Mouse (Mus musculus) layer of hippocampus, adult 11-12 months (tissue): ENCODE data around the gene Synpr.
A peak's percentile ranks its signal among the peaks of the same experiment; 100 is the strongest.
"Not testable (repeated sequence)": the region's sequence is repeated elsewhere in the genome, so short reads cannot be mapped to it uniquely, and the experiment has no call there.

Experiments used
- DNase-seq: peaks from one replicate; pipeline ENCODE4 v3.0.0; 2022; ENCODE audit warnings: low spot score

Gene Synpr

DNA sequence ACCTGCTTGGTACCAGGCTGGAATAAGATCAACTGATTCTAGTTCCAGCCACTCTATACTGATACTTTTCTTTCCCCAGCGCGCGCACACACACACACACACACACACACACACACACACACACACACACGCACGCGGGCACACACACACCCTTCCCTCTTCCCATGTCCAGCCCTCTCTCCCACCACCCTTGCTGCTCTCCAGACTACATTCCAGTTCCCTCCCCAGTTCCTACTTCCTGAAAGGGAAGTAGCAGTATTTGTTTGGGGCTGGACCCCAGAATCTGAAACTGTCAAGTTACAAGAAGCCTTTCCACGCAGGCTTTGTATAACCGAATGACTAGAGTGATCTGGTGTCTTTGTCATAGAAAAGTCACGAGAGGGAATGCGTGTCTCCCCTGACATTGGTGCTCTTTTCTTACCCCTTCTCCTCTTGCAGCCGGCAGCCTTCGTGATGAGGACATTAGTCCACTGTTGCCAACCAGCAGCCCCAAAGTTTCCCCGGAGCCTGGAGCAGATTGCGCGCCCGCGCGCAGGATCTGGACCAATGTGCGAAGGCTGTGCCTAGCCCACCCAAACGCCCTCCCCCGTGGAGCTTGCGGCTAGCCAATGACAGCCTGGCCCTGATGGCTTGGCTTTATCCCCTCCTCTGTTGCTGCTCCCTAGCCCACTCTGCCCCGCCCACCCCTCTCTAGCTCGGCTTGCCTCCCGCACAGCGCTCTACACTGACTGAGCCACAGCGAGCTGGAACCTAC is at the start of gene Synpr:
TSS of gene Synpr (plus strand) at position 690 of the 754 bp plus-strand sequence.
- DNase-seq, result peak; percentile 78

DNA sequence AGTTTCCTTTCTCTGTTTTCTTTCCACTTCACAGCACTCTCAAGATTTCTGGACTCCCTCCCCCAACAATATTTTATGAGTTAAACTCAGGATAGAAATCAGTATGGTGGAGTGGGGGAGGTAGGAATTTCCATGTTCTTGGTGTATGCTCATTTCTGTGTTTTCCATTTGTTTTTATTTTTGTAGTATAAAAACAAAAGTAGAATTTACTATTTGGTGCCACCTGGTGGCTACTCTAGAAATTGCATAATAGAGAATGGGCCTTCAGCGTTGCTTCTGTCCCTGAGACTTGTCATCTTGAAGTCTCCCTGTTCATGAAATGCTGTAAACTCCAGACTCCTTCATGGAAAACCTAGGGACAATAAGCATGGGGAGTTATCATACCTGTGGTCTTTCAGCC is 47.7 kb upstream of the Synpr start:
- DNase-seq, result peak; percentile 28

GRCm38 (mm10) chr14:13247431-13247830 is 37.1 kb upstream of the Synpr start:
- no peak for DNase-seq

GRCm38 (mm10) chr14:13249361-13249760 is 35.2 kb upstream of the Synpr start:
- DNase-seq, result no peak

DNA sequence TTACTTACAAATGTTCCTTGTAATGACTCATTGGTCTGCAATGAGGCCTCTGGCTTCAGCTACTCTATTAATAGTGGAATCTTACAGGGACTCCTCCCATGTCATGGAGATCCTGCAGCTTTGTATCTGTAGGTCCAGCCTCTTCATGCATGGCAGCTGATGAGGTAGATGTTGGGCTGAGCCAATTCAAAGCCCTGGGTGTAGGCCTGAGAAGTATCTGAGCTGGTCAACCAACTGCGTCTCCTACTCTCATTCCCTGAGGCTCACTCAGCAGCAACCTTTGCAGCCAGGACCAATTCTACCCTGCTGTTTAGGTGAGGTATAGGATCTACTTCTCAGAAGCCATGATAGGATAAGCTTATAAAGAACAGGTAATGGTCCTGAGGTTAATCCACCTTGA is 32.0 kb upstream of the Synpr start:
- DNase-seq, result no peak

GRCm38 (mm10) chr14:13254741-13255140 is 29.8 kb upstream of the Synpr start:
- DNase-seq, result not testable (repeated sequence)

DNA sequence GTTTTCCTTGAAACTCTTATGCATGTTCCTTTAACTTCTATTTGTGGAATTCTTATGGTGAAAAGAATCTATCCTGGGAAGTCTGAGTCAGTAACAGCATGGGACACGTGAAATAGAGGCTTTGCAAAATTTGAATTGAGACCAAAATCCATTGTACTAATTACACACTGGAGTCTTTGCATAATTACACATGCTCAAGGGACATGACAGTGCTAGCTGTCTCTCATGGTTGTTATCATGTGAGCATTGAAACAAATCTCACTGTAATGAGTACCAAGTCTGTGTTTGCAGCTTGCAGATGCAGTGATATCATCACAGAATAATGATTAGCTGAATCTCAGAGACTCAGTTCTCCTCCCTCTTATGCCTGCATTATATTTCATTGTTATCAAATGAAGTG is 22.2 kb upstream of the Synpr start:
- DNase-seq, result no peak

DNA sequence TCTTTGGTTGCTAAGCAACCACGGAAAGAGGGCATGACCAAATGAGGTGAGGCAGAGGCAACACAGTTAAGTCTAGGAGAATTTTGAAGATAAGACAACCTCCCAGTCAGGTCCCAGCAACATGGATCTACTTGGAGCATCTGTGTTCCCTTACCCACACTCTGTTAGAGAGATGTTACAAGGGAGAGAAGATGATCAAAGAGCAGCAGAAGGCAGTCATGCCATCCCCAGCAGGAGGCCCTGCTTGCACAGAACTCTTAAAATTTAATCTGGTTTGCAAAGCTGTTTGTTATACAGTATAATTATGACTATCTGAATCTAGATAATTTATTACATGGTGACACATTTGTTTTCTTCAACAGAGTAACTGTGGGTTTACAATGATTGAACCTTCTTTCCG is 18.2 kb upstream of the Synpr start:
- DNase-seq, result peak; percentile 16

- DNase-seq, result peak; percentile 43
These were observed 17.4 kb upstream of the Synpr start for GRCm38 (mm10) chr14:13267181-13267580.

- DNase-seq, result peak; percentile 28
These were observed 1.4 kb upstream of the Synpr start for GRCm38 (mm10) chr14:13283211-13283610.

DNA sequence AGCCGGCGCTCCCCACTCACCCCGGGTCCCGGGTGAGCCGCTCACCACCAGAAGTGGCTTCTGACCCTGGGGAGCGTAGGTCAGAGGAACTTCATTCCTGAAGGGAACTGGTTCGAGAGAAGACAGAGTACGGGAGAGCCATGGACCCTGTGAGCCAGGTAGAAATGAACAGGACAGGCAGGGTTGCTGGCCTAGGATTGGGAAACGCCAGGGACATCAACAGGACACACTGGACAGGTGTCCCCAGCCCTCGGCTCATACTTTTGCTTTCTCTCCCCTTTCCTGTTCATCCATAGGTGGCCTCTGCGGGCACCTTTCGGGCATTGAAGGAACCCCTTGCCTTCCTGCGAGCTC is 242 bp downstream of the Synpr start:
- DNase-seq, result no peak

DNA sequence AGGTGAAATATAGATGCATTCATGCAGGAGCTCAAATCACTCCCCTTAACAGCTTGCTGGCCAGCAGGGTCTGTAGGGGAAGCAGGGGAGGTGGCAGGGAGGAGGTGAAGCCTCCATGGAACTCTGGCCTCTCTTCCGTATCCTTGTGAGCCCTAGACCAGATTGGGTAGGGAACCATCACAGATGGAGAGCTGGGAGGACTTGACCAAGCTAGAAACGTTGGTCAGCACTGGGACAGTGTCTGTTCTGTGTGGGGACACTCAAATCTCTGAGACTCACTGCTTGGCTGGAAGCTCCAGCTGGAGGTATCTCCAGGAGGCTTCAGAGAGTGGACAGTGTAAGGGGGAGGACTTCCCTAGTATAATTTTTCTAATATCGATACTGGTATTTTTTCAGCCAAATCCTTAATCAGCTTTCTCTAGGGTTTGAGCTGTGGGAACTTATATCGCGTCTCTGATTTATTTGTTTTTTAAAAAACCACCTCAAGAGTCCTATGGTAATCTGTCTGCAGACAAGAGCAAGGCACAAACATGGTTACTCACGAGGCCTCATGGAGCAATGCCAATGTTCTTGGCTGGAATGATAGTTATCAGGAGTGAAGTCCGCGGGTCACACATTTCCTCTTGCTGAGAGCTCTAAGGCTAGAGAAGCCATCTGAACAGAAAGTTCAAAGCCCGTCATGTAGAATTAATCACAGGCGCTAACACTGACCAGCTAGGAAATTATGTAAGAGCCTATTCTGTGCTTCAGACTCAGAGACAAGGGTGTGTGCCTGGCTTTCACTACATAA is 956 bp downstream of the Synpr start:
- DNase-seq, result peak; percentile 13

DNA sequence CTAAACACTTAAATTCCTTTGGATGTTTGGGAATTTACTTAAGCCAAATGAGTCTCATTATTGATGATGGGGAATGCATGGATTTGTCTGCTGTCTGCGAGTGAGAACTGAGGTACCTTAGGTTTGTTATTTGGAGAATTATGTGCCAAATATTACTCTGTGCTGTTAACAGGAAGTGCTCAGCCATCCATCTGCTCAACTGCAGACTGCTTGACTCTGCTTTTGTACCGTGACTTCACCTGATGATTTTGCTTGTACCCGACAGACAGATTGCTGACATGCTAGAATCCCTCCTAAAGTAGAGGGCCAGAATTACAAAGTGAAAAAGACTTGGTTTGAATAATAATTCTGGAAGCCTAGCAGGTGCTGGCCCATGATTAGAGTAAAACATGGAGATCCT is 9.6 kb downstream of the Synpr start:
- DNase-seq, result no peak

DNA sequence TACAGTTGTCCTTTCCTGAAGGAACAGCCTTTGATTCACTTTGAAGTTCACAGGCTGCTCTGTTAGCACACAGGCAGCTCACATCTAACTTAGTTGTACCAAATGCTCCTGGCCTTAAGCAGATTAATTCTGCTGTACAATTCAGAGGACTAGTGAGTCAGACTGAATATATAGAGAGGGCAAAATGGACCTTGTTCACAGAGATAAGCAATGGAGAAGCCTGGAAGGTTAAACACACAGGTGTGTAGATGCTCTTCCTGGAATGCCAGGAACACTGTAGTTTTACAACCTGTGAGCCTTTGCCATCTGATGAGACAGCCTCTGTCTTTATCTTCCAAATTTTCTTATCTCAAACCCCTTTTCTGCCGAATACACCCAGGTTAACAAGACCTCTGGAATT is 29.7 kb downstream of the Synpr start:
- no peak for DNase-seq

- no peak for DNase-seq
These were observed 43.9 kb downstream of the Synpr start for GRCm38 (mm10) chr14:13328461-13328860.

DNA sequence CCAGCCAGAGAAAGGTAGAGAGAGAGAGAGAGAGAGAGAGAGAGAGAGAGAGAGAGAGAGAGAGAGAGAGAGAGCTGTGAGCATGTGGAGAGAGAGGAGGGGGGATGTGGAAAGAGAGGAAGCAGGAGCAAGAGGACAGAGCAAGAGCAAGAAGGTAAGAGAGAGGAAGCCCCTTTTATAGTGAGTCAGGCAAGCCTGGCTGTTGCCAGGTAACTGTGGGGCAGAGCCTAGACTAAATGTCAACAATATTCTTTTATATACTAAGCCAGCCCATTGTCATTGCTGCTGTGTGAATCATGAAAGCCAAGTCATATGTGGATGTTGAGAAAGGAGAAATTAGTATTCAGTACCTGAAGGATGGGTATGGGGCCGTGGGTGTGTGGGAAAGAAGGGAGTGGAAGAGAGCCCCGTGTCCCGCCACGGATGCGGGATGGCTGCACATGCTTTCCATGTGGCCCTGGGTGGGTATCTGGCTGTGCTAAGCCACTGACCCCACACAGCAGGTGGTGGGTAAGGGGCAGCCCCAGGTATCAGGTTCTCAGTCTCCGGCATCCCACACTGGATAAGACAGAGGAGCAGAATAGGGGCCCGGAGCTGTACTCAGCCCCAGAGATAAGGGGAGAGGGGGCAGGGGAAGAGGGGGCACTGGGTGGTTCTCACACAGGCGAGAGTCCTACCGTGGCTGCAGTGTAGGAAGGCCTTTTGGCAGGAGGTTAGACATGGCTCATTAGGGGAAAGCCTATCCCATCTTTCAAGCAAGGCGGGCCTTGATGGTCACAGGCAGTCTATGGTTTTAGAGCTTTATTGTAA is 48.1 kb downstream of the Synpr start:
- no peak for DNase-seq

DNA sequence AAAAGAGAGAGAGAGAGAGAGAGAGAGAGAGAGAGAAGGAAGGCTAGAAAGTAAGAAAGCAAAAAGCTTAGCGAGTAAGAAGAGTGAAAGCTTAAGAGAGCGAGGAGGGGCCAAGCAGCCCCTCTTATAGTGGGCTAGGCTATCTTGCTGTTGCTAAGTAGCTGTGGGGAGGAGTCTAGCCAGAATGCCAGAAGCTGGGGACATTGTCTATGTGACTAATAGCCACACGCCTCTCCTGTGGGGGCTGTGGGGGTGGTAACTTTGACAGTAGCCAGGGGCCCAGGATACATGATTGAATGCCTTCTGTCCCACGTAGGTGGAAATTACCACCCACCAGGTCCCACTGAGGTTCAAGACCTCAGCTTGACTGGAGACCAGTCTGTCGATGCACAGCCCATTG is 48.8 kb downstream of the Synpr start:
- DNase-seq, result no peak

DNA sequence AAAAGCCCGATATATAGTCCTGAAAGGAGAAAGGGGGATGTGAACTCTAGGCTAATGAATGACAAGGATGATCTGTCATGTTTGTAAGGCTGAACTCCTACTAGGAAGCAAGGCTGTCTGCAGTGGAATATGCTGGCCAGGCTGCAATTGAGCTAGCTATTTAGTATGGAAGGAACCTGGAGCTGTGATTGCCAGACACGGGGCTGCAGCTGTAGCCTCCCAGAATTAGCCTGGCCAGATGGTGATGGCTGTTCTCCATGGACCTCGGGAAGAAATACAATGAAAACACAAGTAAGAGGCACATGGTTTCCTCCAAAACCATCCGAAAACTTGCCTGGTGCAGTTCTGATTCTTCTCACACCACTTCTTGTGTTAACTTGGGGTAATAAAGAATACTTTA is 51.6 kb downstream of the Synpr start:
- peak; percentile 50 for DNase-seq

DNA sequence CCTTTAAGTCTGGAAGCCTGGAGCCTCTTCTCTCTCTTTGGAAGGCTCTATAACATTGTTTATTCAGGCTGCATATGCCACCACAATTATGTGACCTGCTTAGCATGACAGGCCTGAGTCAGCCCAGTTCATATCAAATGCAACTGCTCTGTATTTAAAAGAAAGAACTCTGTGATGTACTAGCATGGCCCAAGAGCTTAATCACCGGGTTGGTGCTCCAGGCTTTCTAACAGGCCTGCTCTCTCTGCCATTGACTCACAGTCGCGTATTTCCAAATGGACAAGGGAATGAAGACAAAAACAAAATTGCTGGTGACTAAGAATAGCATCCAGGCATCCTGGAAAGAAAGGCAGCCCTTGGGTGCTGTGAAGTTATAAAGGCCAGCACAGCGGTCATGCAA is 56.1 kb downstream of the Synpr start:
- DNase-seq, result no peak

DNA sequence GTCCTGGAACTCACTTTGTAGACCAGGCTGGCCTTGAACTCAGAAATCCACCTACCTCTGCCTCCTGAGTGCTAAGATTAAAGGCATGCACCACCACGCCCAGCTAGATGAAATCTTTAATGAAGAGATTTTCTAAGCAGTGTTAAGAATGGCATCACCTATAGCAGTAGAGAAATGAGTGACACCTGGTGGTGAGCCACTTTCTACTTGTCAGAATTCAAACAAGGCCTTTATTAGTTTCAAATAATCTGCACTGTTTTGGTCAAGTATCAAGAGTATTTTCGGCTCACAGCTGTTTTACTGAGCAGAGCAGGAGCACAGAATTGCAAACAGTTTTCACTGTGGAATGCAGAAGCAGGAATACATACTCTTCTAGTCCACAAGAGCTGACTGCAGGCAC is 59.7 kb downstream of the Synpr start:
- DNase-seq, result no peak

- no peak for DNase-seq
These were observed 64.7 kb downstream of the Synpr start for GRCm38 (mm10) chr14:13349170-13349865.

DNA sequence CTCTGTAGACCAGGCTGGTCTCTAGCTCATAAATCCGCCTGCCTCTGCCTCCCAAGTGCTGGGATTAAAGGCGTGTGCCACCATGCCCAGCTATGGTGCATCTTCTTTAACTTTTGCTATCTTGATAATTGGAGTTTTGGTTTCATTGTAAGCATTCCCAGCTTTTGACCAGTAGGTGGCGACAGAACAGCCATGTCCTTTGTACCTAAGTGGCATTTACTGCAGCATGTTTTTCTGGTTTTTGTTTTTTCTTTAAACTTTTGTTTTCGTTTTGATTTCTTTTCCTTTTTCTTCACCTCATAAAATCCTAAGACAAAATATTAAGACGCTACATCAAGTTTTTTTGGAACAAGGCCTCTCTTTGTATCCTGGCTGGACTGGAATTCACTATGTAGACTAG is 69.6 kb downstream of the Synpr start:
- DNase-seq, result peak; percentile 37
